Mouse (Mus musculus) layer of hippocampus, postnatal 14 days (tissue): Measurements from ENCODE around the gene Mul1. TPM values are rescaled to one million over a fixed set of nuclear protein-coding genes. Genes with fewer than 3 reads are reported as not detected.
A peak's percentile ranks its signal among the peaks of the same experiment; 100 is the strongest.

Experiments
- DNase-seq, 2 experiments: peaks; one replicate each; pipeline ENCODE4 v3.0.0; 2021 to 2022; ENCODE audit warnings: low spot score in 2 of 2, mixed read lengths in 1 of 2
- total RNA-seq, 2 experiments: library from RNA; stranded (reverse); gene quantifications; 2 replicates each; pipeline ENCODE4 v1.2.3; 2021

Gene Mul1
- total RNA-seq, 2 experiments from 2014 or later = 43.4 to 46.7 TPM

DNA sequence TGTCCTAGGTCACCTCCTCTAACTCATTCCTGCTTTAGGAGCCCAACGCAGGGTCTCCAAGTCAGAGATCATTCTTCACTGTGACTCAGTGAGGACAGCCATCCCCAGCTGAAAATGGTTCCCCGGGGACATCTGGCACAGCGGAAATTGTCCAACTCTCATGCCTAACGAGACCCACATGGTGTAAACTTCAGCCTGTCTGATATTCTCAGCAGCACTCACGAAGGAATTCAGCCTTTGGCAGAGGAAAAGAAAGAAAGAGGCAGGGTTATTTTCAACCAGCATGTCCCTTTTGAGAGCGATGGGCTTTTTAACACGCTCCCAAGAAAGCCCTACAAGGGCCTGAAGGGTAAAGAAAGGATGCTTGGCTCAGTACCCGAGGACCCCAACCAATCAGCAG, 3.1 kb upstream of the Mul1 start:
- no peak for DNase-seq

DNA sequence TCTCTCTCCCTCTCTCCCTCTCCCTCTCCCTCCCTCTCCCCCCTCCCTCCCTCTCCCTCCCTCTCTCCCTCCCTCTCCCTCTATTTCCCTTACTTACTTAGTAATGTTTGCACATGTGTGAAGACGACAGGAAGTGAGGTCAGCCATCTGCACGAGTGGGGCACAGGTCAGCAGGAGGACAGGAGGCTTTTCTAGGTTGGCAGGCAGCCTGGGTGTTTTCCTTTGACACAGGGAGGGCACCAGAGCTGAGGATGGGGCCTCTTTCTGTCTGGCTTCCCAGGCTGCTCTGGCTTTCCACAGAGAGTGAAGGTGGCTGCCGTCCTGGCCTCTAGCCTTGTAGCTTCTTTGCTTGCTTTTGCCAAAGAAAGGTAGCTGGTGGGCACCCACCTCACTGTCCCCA, 5.6 kb downstream of the Mul1 start:
- no peak for DNase-seq

DNA sequence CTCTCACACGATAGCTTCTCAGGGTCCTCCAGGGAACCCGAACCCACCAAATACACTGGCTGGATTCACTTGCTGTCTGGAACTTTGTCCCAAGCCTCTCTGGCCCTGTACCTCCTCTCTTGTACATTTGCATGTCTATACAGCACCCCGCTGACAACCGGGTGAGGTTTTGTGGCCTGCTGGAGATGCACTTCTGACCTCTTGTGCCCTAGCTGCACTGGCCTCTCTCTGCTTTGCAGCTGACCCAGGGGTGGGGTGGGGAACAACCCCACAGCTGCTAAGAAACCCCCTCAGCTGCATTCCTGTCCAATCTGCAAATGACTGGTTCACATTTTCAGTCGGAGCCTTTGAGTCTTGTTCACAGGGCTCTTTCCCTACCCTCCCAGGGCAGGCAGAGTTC, 10.5 kb downstream of the Mul1 start:
- no peak for DNase-seq

- peak in 1 of 2 experiments; percentile 56 for DNase-seq
These were observed 12.5 kb downstream of the Mul1 start for GRCm38 (mm10) chr4:138446981-138447380.

- peak; percentile 96 to 97 for DNase-seq
These were observed 12.9 kb downstream of the Mul1 start for GRCm38 (mm10) chr4:138447387-138447786.

DNA sequence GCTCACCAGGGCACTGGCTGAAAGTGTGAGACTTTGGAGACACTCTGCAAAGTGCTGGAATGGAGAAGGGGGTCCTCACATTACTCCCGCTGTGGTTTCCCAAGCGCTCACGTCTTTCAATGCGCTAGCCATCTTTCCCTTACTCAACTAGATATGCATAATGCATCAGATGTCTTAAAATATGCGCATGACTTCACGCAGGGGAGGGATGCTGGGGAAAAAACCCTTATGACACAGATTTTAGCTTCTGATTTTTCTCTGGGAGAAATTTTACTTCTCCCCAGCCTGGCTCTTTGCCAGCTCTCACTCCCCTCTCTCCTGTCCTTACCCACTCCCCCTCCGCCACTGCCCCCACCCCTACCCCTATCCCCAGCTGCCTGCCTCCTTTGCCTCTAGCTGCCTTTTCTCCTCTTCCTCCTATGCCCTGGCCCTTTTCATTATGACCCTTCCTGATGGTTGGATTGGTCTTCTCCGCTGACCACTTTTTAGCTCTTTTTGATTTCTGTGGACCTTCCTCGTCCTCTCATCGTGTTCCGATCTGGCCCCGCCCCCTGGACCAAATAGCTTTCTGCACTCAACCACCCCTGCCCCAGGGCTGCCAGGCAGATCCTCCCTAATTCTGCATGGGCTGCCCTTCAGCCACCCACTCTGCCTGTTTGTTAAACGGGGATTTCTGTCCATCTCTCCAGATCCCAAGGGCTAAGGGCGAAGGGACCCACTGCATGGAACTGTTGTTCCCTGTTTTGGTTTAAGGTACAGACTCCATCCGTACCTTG, 13.5 kb downstream of the Mul1 start:
- DNase-seq = no peak

- DNase-seq = no peak
These were observed 14.6 kb downstream of the Mul1 start for GRCm38 (mm10) chr4:138448872-138449615.

DNA sequence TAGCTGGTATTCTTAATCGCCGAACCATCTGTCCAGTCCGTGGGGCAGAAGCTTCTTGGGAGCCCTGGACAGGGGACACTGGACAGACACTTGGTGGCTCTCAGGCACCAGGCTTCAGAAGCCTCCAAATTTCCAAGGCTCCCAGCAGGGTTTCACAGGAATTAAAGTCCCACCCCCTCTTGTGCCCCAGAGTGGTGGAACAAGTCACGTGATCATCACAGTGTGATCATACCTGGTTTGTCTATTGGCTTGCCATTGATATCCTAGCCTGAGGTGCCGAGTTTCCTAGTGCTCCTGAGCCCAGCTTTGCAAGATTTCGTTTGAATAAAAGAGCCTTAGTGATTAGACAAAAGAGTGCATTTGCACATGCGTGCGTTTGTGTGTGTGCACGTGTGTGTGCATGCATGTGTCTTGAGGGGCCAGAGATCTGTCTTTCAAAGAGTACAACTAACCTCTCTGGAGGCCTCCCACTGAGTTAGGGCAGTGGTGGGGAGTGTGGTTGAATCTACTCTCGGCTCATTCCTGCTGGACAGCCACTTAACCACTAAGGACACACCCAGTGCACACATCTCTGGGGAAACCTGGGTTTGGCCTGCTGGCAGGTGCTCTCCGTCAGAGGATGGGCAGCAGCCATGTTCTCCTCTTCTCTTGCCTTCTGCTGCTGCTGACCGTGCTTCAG, 15.3 kb downstream of the Mul1 start:
- DNase-seq = no peak

- no peak for DNase-seq
These were observed 18.0 kb downstream of the Mul1 start for GRCm38 (mm10) chr4:138452306-138453096.

DNA sequence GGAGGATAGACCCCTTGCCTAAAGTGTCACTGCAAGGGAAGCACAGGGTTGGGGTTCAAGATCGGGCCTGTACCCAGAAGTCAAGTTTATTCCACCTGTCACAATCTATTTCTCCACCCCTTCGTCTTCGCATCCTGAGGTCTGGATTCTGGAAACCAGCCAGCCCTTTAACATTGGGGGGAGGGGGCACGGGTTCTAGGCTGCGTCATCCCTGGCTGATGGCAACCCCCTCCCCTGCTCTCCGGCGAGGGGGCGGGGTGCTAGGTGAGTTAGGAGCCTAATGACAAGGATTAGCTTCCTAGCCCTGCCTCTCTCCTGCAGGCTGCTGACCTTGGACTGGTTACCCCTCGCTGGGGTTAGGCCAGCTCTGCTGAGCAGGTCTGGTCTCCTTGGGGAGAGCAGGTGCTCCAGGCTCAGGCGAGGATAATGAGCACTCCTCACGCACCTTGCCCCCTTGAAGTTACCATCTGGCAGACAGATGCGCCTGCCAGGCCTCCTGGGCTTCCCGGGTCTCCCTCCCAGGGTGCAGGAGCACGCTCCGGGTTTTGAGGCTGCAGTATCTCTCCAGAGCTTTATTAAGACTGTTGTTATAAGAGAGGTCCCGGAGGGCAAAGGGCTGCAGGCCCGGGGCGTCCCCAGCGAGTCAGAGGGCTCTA, 18.8 kb downstream of the Mul1 start:
- DNase-seq = no peak

DNA sequence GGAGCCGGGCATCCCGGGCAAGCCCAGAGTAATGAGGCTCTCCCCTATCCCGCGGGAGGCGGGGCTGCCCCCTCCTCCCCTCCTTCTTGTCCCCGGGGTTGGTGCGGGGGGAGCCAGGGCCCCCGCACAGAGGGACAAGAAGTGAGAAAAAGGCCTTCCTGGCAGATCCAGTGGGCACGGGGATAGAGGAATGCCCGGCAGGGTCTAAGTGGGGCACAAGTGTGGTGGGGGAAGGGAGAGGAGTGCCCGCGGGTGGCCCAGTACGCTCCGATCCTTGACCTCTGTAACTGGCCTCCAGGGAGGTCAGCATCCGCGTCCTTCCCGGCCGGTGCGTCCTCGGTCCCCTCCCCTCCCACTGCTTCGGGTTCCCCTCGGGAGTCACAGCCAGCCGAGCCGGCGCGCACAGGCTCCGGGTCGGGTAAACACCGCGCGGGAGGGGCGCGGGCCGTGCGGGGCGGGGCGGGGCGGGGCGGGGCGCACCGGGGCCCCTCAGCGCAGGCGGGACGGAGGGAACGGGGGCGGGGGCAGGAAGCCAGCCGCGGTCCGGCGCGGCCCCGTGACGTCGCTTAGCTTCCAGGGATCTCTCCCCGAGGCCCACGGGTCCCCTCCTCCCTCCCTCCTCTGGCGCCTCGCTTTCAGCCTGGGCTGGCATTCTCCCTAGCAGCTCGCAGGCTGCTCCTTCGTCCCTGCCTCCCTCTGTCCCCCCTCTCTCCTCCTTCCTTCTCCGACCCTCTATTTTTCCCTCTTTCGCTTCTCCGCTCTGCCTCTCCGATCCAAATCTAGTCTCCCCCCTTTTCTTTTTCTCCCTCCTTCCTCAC, 19.5 kb downstream of the Mul1 start, which contains the start of gene Camk2n1:
Gene Camk2n1, plus strand, starts transcription at position 562 of the 818 bp plus-strand sequence.
- DNase-seq = peak; percentile 79 to 83

GRCm38 (mm10) chr4:138454571-138455140, 20.2 kb downstream of the Mul1 start:
- DNase-seq = peak in 1 of 2 experiments; percentile 73

DNA sequence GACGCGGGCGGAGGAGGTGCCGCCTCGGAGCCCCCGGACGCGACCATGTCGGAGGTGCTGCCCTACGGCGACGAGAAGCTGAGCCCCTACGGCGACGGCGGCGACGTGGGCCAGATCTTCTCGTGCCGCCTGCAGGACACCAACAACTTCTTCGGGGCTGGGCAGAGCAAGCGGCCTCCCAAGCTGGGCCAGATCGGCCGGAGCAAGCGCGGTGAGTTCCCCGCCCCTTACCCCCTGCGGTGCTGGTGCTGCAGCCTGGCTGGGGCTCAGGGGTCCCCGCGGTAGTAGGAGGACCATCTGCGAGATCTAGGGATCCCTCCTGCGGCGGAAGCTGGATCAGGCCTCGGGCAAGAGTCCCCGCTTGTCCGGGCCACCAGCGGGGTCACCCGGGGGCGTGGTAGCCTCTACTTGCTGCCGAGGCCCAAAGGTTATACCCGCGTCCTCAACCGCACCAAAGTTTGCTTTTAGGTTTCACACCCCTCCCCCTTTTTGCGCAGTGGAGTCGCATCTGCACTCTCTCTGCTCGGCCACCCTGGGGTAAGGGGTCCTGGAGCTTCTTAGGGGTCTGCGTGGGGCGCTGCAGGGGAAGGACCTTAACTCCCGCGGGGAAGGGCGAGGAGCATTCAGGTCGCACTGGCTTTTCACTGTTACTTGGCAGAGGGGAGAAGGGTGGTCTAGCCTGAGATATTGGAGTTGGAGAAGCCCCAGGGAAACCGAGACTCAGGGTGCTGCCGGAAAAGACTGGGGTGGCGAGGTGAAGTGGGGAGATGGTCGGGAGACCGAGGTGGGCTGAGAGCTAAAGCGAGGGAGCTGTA, 20.9 kb downstream of the Mul1 start:
- DNase-seq = peak in 1 of 2 experiments; percentile 50

GRCm38 (mm10) chr4:138455956-138456341, 21.5 kb downstream of the Mul1 start:
- no peak for DNase-seq

- no peak for DNase-seq
These were observed 22.1 kb downstream of the Mul1 start for GRCm38 (mm10) chr4:138456536-138456935.

DNA sequence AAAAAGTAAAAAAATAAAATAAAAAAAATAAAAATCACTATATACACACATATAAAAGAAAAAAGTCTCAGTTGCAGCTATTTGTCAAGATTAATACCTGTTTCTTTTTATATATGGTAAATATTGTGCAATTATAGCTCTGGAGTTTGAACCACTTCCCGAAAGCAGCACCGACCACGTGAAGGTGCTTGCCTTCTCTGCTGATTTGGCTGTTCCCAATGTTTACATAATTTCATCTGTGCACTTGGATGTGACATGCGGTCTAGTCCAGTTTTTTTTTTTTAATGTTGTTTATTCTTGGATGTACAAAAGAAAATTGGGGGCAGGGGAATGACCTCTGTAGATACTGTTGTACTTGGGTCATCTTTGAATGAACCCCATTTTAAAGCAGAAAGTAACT, 22.6 kb downstream of the Mul1 start:
- no peak for DNase-seq

- no peak for DNase-seq
These were observed 23.7 kb downstream of the Mul1 start for GRCm38 (mm10) chr4:138458171-138458570.

DNA sequence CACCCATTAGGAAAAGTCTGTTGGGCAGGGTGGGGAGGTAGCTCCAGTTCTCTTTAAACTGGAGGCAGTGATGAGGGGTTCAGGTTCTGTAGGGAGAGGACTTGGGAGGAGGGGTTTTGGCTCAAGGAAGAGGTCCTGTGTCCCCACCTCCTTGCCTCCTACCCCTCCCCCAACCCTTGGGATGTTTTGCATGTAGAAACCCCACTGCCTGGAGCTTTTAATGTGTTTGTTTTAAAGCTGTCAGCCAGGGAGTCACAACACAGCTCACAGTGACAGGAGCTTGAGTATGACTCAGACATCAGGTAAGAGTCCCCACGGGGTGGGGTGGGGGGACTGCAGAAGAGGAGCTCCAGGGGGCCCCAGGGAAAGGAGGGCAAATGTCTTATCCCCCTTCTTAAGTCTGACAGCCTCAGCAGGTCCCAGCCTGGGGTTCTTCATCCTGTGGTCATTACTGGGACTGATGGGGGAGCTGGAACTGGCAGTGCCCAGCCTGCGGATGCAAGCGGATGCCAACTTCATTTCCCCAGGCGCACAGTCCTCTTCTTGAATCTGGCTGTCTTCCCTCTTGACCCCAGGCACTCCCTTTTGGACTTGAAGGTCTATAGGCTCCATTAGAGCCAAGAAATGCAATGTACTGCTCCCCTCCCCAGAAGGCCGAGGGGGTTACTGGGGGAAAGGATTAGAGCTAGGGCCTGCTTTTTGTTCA, 24.4 kb downstream of the Mul1 start:
- DNase-seq = no peak
